Mouse (Mus musculus): ENCODE measurements around the gene Havcr2.
A peak's percentile ranks its signal among the peaks of the same experiment; 100 is the strongest.

GRCm38 (mm10) chr11:46431129-46431528 lies 23.6 kb upstream of the Havcr2 start:
- TF ChIP-seq CTCF (IDR thresholded peaks at IDR 0.05; ENCODE audit: control insufficient read depth, insufficient read depth, insufficient replicate concordance, low read depth, low read length) (peak; percentile 55; the same call in 1 of the 2 replicates), POLR2A (IDR thresholded peaks at IDR 0.05; ENCODE audit: control insufficient read depth, low read depth, low read length) (no peak)

Data from testis, adult 2 months (tissue).